In the genomic region with DNA sequence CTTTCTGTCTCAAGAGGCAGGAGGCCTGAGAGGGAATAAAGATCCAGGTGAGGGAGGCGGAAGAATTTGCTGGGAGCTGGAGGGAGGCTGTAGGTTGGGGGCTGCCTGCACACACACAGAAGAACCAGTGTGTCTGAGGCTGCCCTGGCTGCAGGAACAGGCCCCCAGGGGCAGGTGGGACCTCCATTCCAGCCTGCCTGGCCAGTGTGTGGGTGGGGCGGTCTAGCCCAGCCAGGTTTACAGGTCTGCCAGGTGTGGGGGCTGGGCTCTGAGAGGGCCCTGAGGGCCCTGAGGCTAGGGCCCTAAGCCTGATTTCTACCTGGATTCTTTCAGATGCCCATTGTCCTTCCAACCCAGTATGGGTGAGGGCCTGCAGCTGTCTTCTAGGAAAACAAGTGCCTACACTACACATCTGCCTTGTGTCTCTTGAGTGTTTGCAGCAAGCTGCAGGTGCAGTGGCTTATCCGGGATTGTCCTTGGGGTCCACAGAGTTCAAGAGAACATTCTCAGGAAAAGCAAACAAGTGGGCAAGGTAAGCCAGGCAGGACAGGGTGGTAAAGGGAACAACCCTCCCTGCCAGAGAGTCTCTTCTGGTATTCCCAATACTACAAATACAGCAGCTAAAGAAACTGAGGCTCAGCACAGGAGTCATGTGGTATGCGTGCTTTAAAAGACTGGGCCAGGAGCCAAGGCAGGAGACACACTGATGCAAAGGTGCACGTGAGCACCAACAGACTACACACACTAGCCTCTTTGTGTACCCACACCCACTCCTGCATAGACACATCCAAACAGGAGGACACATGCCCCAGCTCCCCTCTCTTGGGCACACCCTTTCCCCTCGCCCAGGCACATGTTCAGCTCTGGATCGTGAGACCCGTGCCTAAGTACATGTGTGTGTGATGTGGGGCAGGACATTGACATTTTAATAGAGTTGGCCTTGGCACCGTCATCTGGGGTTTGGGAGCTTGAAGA, we compare ENCODE assay signal across 19 mouse cellular contexts. TPM values are rescaled to one million over a fixed set of nuclear protein-coding genes. Genes with fewer than 3 reads are reported as not detected.
A peak's percentile ranks its signal among the peaks of the same experiment; 100 is the strongest.
DNase-seq lines count a peak whose midpoint lies in the region; ATAC-seq and TF ChIP-seq lines count a peak whose summit lies in the region.
"Had no signal": no experiment of that assay in that cellular context is flagged by ENCODE, and none has a peak within 500 bp of the region (broad histone marks: within the 10 kb centered on the region; RNA-seq: fewer than 3 reads in every experiment).

No protein-coding gene starts in this region.

- 0 out of 2 replicates have a peak, but pooled peaks have one; percentile 45 for ATAC-seq in liver, embryonic 12.5 days
- no peak for ATAC-seq in liver, postnatal 0 days
- ATAC-seq in intestine, embryonic 16.5 days: peak; percentile 79

- H3K36me3 ChIP-seq in liver, embryonic 12.5 days: no peaks in the 10 kb centered on the region
- no peaks in the 10 kb centered on the region for H3K36me3 ChIP-seq in liver, postnatal 0 days (replicated peaks; ENCODE audit: insufficient read depth, low read length)
- peaks cover 15% of the 10 kb centered on the region for H3K36me3 ChIP-seq in E14TG2a.4 (ENCODE audit: insufficient read depth, low read length)
- no peaks in the 10 kb centered on the region for H3K36me3 ChIP-seq in intestine, embryonic 16.5 days (ENCODE audit: control insufficient read depth, insufficient read depth, low read length)
- H3K36me3 ChIP-seq: hindbrain, embryonic 12.5 days; midbrain, embryonic 12.5 days had no signal

- DNase-seq in liver, postnatal 0 days: no peak
- peak; percentile 52 for DNase-seq in ZHBTc4 (ENCODE audit: low read depth, low spot score)
- DNase-seq in testis, postnatal 14 days (ENCODE audit: low spot score): no peak
- no peak for DNase-seq in lung, adult 2 months
- no peak for DNase-seq in retina, embryonic 14.5 days (ENCODE audit: low spot score)
- DNase-seq: cerebellum, adult 11-12 months; gastrocnemius, postnatal 36 days; kidney, adult 2 months; lung, postnatal 4 days; right cerebral cortex, postnatal 4 days had no signal

- 0 out of 2 replicates have a peak, but pooled peaks cover 3% of the 10 kb centered on the region for H3K27me3 ChIP-seq in liver, embryonic 12.5 days (replicated peaks)
- H3K27me3 ChIP-seq in liver, postnatal 0 days (ENCODE audit: insufficient read depth, low read length): no peaks in the 10 kb centered on the region
- H3K27me3 ChIP-seq in E14TG2a.4 (ENCODE audit: insufficient read depth, low read length): no peaks in the 10 kb centered on the region
- H3K27me3 ChIP-seq in intestine, embryonic 16.5 days (replicated peaks; ENCODE audit: control insufficient read depth, insufficient read depth, low read length): no peaks in the 10 kb centered on the region
- H3K27me3 ChIP-seq: hindbrain, embryonic 12.5 days; midbrain, embryonic 12.5 days had no signal

- H3K4me3 ChIP-seq in liver, embryonic 12.5 days: no peak overlapping the region
- H3K4me3 ChIP-seq in liver, postnatal 0 days (ENCODE audit: low read depth, low read length): no peak overlapping the region
- peak overlapping the region; percentile 57 for H3K4me3 ChIP-seq in E14TG2a.4 (replicated peaks; ENCODE audit: low read length)
- no peak overlapping the region for H3K4me3 ChIP-seq in intestine, embryonic 16.5 days (ENCODE audit: low read length)
- no peak overlapping the region for H3K4me3 ChIP-seq in lung, adult 2 months (replicated peaks; ENCODE audit: extremely low read depth, low read depth, low read length)
- H3K4me3 ChIP-seq: hindbrain, embryonic 12.5 days; midbrain, embryonic 12.5 days had no signal

- WGBS in liver, embryonic 12.5 days (ENCODE audit: insufficient replicate concordance): 71% methylated on average over 9 of the region's 9 CpGs
- 80% methylated on average over 9 of the region's 9 CpGs for WGBS in liver, postnatal 0 days (ENCODE audit: insufficient replicate concordance)
- 59% methylated on average over 9 of the region's 9 CpGs for WGBS in intestine, embryonic 16.5 days
- WGBS in lung, adult 2 months: 63% methylated on average over 9 of the region's 9 CpGs

- no peak overlapping the region for H3K9ac ChIP-seq in liver, embryonic 12.5 days
- H3K9ac ChIP-seq in liver, postnatal 0 days (replicated peaks): no peak overlapping the region
- H3K9ac ChIP-seq in intestine, embryonic 16.5 days (ENCODE audit: low read depth, low read length): peak overlapping the region; percentile 34; the same call in 1 of the 2 replicates
- H3K9ac ChIP-seq: hindbrain, embryonic 12.5 days; midbrain, embryonic 12.5 days had no signal

- no peak overlapping the region for H3K4me2 ChIP-seq in liver, embryonic 12.5 days
- no peak overlapping the region for H3K4me2 ChIP-seq in liver, postnatal 0 days (ENCODE audit: low read depth, low read length)
- H3K4me2 ChIP-seq in intestine, embryonic 16.5 days (ENCODE audit: low read depth, low read length): no peak overlapping the region
- H3K4me2 ChIP-seq: hindbrain, embryonic 12.5 days; midbrain, embryonic 12.5 days had no signal

- H3K27ac ChIP-seq in liver, embryonic 12.5 days: no peak overlapping the region
- H3K27ac ChIP-seq in liver, postnatal 0 days (ENCODE audit: low read depth): no peak overlapping the region
- peak overlapping the region; percentile 55; the same call in 1 of the 2 replicates for H3K27ac ChIP-seq in intestine, embryonic 16.5 days (ENCODE audit: low read length)
- H3K27ac ChIP-seq: hindbrain, embryonic 12.5 days; midbrain, embryonic 12.5 days had no signal

- H3K4me1 ChIP-seq in liver, embryonic 12.5 days: peaks cover 8% of the 10 kb centered on the region
- no peaks in the 10 kb centered on the region for H3K4me1 ChIP-seq in liver, postnatal 0 days (ENCODE audit: insufficient read depth)
- peaks cover 66% of the 10 kb centered on the region for H3K4me1 ChIP-seq in E14TG2a.4 (replicated peaks; ENCODE audit: low read depth, low read length)
- H3K4me1 ChIP-seq in intestine, embryonic 16.5 days (ENCODE audit: control insufficient read depth, insufficient read depth, low read length): peaks cover 6% of the 10 kb centered on the region; the same call in 1 of the 2 replicates
- no peaks in the 10 kb centered on the region for H3K4me1 ChIP-seq in lung, adult 2 months (ENCODE audit: control insufficient read depth, insufficient read depth, low read length)
- H3K4me1 ChIP-seq: hindbrain, embryonic 12.5 days; midbrain, embryonic 12.5 days had no signal

- TF ChIP-seq CTCF in liver, postnatal 0 days (IDR thresholded peaks at IDR 0.05; ENCODE audit: low read depth): no peak
- no peak for TF ChIP-seq CTCF in E14TG2a.4 (conservative IDR thresholded peaks at IDR 0.05; ENCODE audit: low read length)
- no peak for TF ChIP-seq CTCF in lung, adult 2 months (IDR thresholded peaks at IDR 0.05; ENCODE audit: insufficient read depth, low read length)

- H3K9me3 ChIP-seq in liver, embryonic 12.5 days (replicated peaks): no peaks in the 10 kb centered on the region
- H3K9me3 ChIP-seq in liver, postnatal 0 days (ENCODE audit: low read length): no peaks in the 10 kb centered on the region
- H3K9me3 ChIP-seq in E14TG2a.4 (ENCODE audit: low read length): no peaks in the 10 kb centered on the region
- H3K9me3 ChIP-seq in intestine, embryonic 16.5 days (ENCODE audit: control insufficient read depth, low read length): no peaks in the 10 kb centered on the region
- H3K9me3 ChIP-seq: hindbrain, embryonic 12.5 days; midbrain, embryonic 12.5 days had no signal

- TF ChIP-seq POLR2A in lung, adult 2 months (IDR thresholded peaks at IDR 0.05; ENCODE audit: borderline replicate concordance, extremely low read depth, low read depth, low read length): no peak

- no peak for TF ChIP-seq EP300 in liver, postnatal 0 days (IDR thresholded peaks at IDR 0.05; ENCODE audit: low read depth)

RNA-seq across cellular contexts. Expression of a gene that starts 7.4 kb away (rescaled TPM):
- 2.0 and 2.2 TPM in 2 replicates for polyA plus RNA-seq in liver, embryonic 12.5 days (2016; fragmentation: Nextera tagmentation; extraction: Ambion mirVana)
- polyA plus RNA-seq in liver, postnatal 0 days (2015; fragmentation: Nextera tagmentation; extraction: Ambion mirVana): 2.4 and 2.6 TPM in 2 replicates
- 23.4 and 26.1 TPM in 2 replicates for polyA plus RNA-seq in intestine, embryonic 16.5 days (2015; fragmentation: Nextera tagmentation; extraction: Ambion mirVana)
- 16.9 and 33.1 TPM in 2 replicates for polyA plus RNA-seq in lung, adult 2 months (2012; rRNA removed)

RNA-seq across cellular contexts. Expression of a gene that starts 11.9 kb away (rescaled TPM):
- 2.3 and 2.9 TPM in 2 replicates for polyA plus RNA-seq in liver, embryonic 12.5 days (2016; fragmentation: Nextera tagmentation; extraction: Ambion mirVana)
- 0.89 and 1.0 TPM in 2 replicates for polyA plus RNA-seq in liver, postnatal 0 days (2015; fragmentation: Nextera tagmentation; extraction: Ambion mirVana)
- polyA plus RNA-seq in intestine, embryonic 16.5 days (2015; fragmentation: Nextera tagmentation; extraction: Ambion mirVana): 5.7 and 6.1 TPM in 2 replicates
- polyA plus RNA-seq in lung, adult 2 months (2012; rRNA removed): 0.88 TPM in 1 of 2 replicates, not detected in the other
- polyA plus RNA-seq: testis, adult 2 months had no signal

RNA-seq across cellular contexts. Expression of a gene that starts 41.4 kb away (rescaled TPM):
- polyA plus RNA-seq in liver, embryonic 12.5 days (2016; fragmentation: Nextera tagmentation; extraction: Ambion mirVana): 42.8 and 43.2 TPM in 2 replicates
- polyA plus RNA-seq in liver, postnatal 0 days (2015; fragmentation: Nextera tagmentation; extraction: Ambion mirVana): 13.2 and 15.9 TPM in 2 replicates
- 45.9 and 48.1 TPM in 2 replicates for polyA plus RNA-seq in intestine, embryonic 16.5 days (2015; fragmentation: Nextera tagmentation; extraction: Ambion mirVana)
- 59.0 and 66.6 TPM in 2 replicates for polyA plus RNA-seq in lung, adult 2 months (2012; rRNA removed)

RNA-seq across cellular contexts. Expression of a gene that starts 41.7 kb away (rescaled TPM):
- polyA plus RNA-seq in liver, embryonic 12.5 days (2016; fragmentation: Nextera tagmentation; extraction: Ambion mirVana): 97.5 and 101 TPM in 2 replicates
- 88.9 and 91.2 TPM in 2 replicates for polyA plus RNA-seq in liver, postnatal 0 days (2015; fragmentation: Nextera tagmentation; extraction: Ambion mirVana)
- 86.6 and 86.9 TPM in 2 replicates for polyA plus RNA-seq in intestine, embryonic 16.5 days (2015; fragmentation: Nextera tagmentation; extraction: Ambion mirVana)
- 3.7 and 10.0 TPM in 2 replicates for polyA plus RNA-seq in lung, adult 2 months (2012; rRNA removed)

RNA-seq across cellular contexts. Expression of a gene that starts 45.7 kb away (rescaled TPM):
- polyA plus RNA-seq in liver, embryonic 12.5 days (2016; fragmentation: Nextera tagmentation; extraction: Ambion mirVana): 0.11 TPM in 1 of 2 replicates, not detected in the other
- polyA plus RNA-seq in liver, postnatal 0 days (2015; fragmentation: Nextera tagmentation; extraction: Ambion mirVana): 0.07 TPM in 1 of 2 replicates, not detected in the other
- polyA plus RNA-seq in intestine, embryonic 16.5 days (2015; fragmentation: Nextera tagmentation; extraction: Ambion mirVana): 0.29 TPM in 1 of 2 replicates, not detected in the other
- polyA plus RNA-seq in lung, adult 2 months (2012; rRNA removed): not detected in 2 replicates
- polyA plus RNA-seq: cortical plate, adult 2 months; heart, embryonic 14.5 days; kidney, adult 2 months; midbrain, embryonic 12.5 days; neural tube, embryonic 11.5 days; testis, adult 2 months had no signal
